Mouse (Mus musculus) heart, adult 8-10 months (tissue): ENCODE results near the gene Tnnc1. TPM values are rescaled to one million over a fixed set of nuclear protein-coding genes. Genes with fewer than 3 reads are reported as not detected.
A peak's percentile ranks its signal among the peaks of the same experiment; 100 is the strongest.

Experiments
- DNase-seq: peaks from one replicate; pipeline ENCODE4 v3.0.0; 2022; ENCODE audit warnings: low spot score
- total RNA-seq, 4 experiments: library from RNA; stranded (reverse); gene quantifications; 2 replicates each; pipeline ENCODE4 v1.2.4; 2022

Gene Tnnc1
- total RNA-seq, 4 experiments from 2014 or later = 5,856 to 6,611 (median 6,322) TPM

DNA sequence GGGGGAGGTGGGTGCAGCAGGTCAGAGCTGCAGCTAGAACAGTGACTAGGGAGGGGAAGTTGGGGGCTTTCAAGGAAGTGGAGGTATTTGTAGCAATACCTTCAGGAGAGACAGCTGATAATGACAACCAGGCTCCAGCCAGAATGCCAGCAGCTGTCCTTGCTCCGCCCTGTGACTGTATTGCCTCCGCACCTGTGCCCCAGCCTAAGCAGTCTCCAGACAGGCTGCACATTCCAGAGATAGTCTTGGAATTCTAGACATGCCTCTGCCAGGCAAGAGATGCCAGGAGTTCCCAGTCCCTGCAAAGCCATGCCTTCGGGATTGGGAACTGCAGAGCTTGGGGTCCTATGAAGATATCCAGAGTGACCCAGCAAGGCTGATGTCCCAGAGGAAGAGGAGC, 4.4 kb downstream of the Tnnc1 start:
- no peak for DNase-seq

DNA sequence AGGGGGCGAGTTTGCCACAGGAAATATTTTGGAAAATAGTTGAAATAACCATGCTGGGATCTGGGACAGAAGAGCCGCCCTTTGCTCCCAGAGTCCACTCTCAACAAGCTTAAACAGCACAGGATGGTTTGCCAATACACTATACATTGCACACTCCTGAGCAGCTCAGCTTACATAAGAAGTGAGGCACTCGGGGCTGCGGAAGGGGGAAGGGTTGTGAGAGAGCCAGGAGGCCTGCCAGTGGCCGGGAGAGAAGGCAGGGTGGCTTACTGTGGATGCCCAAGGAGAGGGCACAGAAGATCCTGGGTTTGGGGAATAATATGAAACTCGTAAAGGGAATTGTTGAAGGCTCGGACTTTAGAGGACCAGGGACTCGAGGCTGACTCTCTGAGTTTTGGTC, 5.8 kb downstream of the Tnnc1 start:
- no peak for DNase-seq

DNA sequence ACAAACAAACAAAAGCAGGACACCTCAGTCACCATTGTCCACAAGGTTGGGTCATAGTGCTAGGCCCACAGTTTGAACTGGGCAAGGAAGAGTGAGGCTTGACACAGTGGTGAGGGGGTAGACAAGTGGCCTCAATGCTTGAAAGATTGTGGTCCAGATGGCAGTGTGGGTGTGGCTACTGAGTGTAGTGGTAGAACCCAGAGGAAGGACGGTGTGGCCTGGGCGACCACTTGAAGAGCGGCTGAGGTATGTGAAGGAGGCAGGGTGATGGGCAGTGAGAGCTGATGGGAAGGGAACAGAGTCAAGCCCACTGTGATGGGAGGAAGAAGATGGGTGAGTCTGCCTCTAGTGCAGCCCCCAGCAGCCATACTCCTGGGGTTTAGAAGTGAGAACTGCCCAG, 6.6 kb downstream of the Tnnc1 start:
- DNase-seq = no peak

DNA sequence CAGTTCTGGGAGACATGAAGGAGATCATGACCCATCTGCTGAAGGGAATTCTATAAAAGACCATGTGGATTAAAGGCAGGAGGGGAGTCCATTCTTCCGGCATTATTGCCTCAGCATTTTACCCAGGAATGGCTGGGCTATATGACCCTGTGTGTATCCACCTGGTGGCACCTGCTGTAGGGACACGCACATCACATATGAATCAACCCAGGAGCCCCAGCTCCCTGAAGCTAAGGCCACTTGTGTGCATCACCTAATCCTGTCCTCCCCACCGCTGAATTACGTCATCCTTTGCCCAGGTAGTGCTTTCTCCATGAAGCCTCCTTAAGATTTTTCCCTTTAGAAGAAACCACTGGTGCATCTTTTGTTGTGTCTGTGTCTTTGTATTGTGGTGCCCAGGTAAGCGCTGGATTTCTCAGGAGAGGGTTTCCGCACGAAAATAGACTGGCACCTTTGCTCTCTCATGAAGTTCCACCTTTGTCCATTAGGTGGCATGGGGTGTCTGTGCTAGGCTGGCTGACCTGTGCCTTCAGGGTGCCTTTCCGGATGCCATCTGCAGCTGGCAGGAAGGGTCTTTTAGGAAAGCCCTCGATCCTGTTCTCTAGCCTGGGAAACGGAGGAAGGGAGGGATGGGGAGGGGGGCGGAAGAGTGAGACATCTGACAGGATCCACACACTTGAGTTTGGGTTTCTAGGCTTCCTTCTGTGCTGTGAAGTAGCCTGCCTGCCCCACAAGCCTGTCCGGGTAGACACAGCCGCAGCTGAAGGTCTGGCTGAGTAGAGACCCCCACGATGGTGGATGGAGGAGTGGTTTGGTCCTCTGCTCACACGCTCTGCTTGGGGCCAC, 7.3 kb downstream of the Tnnc1 start:
- DNase-seq = peak; percentile 75

DNA sequence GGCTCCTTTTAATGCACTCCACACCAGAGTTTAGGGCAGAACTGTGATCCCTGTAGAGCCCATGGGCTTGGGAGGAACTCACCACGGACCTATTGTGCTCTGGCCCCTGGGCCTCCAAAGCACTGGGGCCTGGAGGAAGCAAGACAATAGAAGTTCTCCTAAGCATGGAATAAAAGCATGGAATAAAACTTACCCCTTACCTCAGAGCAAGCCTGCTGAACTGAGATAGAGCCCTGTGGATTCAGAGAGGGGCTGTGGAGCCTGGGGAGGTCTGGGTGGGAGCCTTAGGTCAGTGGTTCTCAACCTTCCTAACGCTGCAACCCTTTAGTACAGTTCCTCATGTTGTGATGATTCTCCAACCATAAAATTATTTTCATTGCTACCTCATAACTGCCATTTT, 8.7 kb downstream of the Tnnc1 start, which contains the start of gene Nisch:
TSS of gene Nisch (minus strand) at position 101 of the 400 bp plus-strand sequence.
- DNase-seq = no peak

DNA sequence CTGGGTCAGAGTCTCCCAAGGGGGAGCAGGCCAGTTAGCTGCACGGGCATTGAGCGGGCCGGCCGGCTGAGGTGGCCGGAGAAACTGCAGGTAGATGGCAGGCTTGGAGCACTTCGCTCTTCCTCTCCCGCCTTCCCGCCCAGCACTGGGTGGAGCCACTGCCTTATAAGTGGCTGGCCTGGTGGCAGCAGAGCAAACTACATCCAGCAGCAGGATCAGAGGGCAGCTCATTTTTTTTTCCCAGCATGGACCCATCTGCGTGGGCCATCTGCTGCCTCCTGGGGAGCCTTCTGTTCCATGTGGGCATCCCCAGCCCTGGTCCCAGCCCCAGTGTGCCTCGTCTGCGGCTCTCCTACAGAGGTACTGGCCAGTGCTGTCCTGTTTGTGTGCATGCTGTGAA, 9.6 kb downstream of the Tnnc1 start, which contains the start of gene Sema3g:
TSS of gene Sema3g (plus strand) at position 195 of the 400 bp plus-strand sequence.
- DNase-seq = peak; percentile 46

DNA sequence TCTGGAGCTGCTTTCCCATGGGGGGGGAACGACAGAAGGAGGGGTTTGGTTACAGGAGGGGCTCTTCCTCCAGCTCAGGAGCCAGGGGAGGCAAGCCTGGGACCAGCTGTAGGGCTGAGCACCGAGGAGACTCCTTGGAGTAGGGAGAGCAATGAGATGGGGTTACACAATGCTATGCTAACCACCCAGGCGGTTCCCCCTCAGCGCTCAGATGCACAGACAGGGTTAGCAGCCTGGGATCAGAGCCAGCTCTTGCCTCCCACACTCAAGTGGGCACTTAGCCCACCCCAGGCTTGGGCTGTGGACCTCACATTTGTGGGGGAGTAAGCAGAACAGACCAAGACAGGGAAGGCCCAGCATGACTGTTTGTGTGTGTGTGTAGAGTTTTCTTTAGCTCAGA, 18.9 kb downstream of the Tnnc1 start:
- no peak for DNase-seq

DNA sequence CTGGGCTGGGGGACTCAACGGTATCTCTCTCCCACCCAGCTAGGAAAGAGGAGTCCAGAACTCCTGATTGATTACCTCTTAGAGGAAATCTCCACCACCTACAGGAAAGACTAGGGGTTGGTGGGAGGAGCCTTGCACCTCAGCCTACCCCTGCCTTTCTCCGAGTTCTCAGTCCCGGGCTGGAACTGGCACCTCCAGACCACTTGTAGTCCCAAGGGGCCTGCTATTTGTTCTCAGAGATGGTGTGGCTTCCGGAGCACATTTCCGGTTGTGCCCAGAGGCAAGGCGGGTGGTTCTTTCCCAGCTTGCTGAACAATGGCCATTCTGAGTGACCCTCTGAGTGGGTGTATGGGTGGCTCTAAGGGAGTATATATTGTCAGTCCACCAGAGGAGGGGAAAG, 20.1 kb downstream of the Tnnc1 start:
- DNase-seq = no peak

DNA sequence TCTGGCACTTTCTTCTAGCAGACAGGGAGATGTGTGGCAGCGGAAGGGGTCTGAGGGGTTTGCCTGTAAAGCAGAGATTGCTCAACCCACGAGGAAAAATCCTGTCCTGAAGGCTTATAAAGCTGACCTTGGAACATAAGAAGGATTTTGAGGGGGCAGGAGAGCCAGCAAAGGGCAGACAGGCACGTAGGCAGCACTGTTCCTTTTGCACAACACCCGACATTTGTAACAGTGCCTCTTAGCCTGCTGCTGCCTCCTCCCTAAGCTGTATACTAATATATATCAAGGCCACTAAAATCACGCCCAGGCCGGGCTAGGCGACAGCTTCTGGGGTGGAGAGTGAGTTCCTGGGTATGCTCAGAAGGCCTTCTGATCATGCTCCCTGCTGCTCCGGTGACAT, 22.3 kb downstream of the Tnnc1 start:
- no peak for DNase-seq

DNA sequence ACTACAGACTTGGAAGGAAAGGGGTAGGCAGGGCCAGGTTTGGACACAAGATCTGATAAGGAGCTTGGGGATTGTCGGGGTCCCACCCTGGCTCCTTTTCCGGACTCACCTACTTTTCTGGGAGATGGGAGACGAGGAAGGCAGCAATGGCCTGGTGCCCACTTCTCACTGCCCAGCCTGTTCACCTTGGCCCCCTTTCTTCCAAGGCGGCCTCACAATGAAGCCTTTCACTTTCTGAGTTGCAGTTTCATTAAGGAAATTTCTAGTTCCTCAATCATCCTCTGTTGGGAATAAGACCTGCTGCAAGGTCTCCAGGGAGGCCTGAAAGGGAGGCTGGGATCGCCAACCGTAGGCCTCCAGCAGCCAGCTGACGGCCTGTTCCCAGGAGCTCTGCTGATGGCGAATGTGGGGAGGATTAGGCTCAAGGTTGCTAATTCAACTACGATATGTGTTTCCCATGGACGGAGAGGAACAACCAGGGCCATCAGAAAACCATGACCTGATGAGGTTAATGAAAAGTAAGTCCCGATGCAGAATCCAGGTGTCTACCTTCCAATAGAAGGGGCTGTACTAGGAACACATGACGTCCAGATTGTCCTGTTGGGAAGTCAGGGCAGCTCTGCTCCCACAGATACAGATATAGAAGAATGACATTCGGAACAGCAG, 24.4 kb downstream of the Tnnc1 start:
- peak; percentile 66 for DNase-seq

DNA sequence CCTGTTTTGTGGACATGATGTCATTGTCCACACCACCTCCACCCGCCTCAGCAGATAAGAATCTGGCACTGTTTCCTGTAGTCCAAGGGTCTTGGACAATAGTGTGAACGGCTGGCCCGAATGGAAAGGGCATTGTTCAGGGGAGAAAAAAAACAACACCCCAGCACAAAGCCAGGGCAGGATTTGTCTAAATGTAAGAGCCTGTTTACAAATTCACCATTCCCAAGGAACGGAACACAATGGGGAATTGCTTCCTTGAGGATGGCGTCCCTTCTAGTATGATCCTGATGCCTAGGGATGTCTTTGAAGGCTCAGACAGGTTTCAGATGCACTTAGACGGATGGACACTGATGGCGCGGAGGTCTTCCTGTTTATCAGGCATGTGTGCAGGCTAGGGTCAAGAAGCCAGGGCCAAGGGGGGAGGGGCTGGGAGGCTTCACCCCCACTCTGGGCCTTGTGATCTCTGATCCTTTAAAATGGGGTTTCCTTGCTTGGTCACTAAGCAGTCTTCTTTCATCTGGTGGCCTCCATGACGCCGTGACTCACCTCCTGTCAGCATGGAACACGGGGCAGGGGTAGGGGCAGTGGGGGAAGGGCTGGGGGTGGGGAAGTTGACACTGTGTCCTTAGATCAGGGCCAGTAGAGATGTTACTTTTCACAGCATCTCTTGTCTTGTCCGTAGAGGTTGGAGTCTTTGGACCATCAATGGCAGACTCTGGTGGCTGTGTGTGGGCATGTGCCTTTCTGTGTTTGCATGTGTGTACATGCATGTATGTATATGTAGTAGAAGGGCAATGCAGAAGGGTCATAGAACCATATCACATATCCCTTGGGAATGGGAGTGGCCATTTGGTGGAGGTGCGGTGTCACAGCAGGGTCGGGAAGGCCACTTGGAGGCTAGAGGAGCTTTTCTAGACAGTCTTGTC, 25.2 kb downstream of the Tnnc1 start:
- DNase-seq = no peak

DNA sequence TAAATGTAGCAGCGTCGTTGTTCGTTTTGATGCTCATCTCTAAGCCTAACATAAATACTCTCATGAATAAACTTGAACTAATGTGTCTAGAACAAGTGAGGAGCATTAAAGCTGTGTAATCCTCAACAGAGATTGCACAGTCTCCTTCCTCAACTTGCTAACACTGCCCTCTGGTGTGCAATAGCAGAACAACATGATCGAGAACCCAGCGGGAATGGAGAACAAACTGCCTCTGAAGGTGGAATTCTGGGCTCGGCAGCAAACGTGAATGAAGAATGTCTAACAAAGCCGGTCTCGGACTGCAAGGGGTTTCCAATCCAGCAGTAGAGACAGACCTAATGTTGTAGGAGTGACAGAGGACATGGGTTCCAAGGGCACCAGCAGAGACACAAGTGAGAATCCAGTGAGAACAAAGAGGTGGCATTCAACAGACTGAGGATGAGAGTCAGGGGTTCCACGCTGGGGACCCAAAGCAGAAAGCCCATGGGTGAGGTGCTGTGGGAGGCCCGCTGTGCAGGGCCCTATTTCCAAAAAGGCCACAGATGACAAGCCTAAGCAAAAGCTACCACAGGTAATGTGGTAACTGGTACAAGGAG, 26.0 kb downstream of the Tnnc1 start:
- DNase-seq = peak; percentile 85

DNA sequence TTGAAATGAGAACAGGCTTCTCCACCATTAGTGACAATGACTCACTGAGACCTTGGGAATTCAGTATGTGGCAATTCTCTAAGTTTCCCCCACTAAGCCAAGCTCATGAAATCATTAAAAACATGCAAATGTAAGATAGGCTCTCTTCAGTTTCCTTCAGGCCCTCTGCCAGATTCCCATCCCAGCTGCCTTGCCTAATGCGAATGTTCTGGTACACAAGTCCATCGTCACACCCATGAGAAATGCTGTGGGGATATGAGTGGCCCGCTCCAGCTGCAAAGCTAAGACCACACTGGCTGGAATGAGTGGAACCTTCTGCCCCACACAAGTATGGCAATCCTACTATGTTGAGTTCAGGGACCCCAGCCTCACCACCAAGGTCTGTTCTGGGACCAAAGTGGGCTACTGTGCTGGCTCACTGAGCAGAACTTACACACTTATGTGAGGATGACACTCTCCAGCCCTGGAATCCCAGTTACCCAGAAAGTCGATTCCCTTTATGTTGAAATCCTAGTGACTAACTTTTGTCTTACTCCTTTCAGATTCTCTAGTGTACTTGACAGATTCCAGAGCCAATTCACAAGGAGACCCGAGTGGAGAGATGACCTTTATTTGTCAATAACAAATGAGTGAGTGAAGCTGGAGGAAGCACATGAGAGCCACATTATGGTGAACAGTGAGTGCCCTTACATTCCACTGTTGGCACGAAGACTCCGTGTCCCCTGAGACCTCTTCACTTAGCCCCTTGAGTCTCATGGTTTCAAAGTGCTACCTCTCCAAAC, 29.2 kb downstream of the Tnnc1 start:
- DNase-seq = peak; percentile 65

DNA sequence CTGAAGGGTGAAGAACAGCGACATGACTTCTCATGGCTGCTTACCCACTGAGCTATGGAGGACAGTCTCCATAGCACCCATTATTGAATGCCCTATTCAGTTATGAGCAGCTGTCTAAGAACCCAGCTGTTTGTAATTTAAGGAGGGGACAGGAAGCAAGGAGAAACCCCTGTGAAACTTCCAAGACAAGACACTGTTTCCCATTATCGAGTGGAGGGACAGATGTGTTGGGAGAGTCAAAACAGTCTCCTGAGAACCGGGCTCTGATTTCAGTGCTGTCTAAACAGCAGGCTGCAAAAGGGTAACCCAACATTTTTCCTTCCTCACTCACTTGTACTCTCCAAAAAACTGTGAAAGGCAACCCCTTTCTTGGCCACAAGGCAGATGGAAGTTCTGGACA, 32.4 kb downstream of the Tnnc1 start:
- DNase-seq = no peak

DNA sequence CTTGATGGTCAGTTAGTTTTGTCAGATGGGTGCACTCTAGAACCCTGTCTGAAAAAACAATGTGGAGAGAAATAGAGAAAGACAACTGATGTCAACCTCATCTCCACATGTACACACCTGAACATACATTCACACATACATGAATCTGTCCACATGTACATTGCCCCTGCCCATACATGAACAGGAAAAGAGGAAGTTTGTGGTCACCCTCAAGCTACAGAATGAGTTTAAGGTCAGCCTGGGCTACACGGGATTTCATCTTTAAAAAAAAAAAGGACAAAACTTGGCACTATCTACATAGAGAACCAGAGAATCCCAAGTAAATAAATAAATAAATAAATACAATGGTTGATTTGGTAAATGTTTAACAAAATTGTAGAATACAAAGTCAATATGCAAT, 36.7 kb downstream of the Tnnc1 start:
- DNase-seq = no peak

DNA sequence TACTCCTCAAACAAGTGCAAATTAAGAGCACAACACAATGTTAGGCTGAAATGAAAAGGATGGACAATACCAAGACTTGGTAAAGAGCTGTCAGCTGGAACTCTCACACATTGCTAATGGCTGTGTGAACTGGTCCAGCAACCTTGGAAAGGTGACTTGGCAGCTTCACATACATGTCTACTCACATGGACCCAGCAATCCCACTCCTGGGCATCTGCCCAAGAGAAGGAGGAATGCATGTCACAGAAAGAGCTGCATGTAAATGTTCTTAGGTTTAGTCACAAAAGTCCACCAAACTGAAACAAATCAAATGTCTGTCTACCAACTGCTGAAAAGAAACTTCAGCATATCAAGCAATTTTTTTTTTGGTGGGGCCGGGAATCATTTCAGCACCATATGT, 37.8 kb downstream of the Tnnc1 start:
- DNase-seq = no peak

DNA sequence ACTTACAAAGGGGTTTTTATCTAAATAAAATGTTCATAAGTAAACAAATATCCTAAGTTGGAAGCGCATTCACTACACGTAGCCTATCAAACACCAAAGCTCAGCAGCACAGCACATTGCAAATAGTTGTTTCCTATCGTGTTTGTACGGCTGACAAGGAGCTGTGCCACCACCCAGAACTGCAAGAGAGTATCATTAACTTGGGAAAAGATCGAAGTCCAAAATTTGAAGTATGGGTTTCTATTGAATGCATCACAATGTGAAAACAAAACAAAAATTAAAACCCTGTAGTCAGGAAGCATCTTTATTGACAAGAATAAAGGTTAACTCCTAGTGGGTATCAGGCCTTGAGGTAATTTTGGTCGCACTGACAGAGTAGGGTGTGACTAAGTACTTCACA, 40.3 kb downstream of the Tnnc1 start:
- no peak for DNase-seq

DNA sequence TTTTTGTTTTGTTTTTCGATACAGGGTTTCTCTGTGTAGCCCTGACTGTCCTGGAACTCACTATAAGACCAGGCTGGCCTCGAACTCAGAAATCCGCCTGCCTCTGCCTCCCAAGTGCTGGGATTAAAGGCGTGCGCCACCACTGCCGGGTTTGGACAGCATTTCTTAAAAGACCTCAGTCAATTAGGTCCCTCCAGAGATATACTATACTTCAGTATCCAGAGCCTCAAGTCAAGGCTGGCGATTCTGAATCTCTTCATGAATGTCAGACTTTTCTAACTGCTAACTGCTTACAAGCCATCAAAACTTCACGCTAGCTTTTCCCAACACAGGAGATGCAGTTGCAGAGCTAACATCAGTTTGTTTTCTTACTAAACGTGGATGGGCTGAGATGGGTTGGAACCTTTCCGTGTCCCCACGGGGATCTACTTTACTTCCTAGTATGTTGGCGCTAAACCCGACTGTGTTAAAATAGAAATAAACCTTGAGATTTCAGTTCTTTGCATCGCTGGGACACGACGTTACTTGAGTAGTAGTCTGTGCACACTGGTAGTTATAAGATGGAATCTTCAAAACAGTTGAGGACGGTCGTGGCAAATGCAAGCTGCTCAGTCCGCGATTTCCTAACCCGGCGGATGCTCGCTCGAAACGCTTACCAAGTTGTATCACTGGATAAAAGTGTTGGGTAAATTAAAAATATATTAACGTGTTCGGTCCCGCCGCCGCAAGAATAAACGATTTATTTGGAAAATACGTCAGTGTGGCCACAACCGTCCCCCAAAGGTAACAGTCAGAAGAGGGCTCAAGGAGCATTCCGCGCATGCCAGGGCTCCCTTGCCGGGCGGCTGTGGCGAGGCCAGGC, 42.3 kb downstream of the Tnnc1 start:
- DNase-seq = no peak

DNA sequence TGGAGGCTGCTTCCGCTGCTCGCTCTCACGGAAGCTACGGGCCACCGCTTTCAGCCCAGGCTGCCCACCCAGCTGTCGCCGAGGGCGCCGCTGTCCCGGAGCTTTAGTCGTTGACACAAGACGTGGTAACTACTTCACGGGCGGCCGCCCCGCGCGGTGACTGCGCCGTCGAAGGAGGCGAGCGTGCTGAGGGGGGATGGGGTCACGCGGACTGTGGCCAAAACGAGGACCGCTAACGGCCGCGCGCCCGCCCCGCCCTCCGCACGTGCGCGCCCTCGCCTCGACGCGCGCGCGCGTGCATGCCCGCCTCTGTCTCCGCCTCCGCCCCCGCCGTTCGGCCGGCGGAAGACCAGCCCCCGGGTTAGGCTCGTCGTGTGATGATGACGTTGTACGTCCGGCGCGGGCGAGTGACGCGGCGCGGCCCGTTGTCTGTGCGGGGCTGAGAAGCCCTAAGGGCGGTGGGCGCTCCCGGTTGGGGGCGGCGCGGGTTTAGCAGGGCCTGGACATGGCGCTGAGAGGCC, 43.0 kb downstream of the Tnnc1 start, which contains the start of the genes Phf7 and Bap1:
TSS of gene Phf7 (minus strand) at position 234 of the 521 bp plus-strand sequence.
TSS of gene Bap1 (plus strand) at position 367 of the 521 bp plus-strand sequence.
- peak; percentile 93 for DNase-seq
